Mouse (Mus musculus) lung, postnatal 36 days (tissue): ENCODE results near the gene Dusp18.

Source experiments
- DNase-seq: peaks from one replicate; pipeline ENCODE4 v3.0.0; 2022; ENCODE audit warnings: mixed read lengths

Gene Dusp18

DNA sequence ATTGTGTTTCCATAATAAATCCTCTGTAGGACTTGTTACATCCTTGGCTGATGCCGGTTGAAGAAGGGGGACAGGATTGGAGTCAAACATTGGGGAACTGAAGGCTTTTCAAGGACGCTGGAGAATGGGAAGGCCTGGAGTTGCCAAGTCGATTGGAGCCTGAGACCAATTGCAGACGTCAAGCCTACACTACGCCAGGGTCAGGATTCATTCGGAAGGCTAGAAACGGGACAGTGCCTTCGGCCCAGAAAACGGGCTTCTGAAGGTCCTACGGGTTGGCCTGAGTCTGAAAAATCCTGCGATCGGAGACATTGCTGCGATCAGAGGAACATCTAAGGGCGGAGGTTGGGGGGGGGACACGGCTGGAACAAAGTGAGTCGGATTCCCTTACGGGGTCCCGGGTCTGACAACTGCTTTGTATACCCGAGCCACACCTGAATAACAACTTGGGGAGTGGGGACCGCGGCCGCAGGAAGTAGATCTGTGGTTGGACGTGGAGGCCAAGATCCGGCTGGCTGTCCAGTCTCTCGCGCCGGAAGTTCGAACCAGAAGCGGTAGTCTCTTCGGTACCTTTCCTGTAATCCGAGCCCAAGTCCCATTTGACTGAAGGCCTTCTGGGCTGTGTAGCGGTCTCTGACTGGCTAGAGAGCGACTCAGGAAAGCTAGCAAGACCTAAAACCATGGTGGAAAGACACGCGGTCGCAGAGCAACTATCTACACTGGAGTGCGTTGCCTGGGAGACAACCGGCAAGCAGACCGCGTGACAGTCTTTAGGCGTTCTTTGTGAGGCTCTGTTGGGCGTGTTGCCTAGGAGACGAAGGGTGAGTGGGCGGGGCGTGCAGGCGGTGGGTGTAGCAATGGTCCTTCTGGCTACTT, at the start of gene Dusp18, which contains the start of gene 4921536K21Rik:
Dusp18 (plus strand) TSS at position 835 of the 876 bp plus-strand sequence.
4921536K21Rik (minus strand) TSS at position 693 of the 876 bp plus-strand sequence.
- peak; percentile 97 for DNase-seq

DNA sequence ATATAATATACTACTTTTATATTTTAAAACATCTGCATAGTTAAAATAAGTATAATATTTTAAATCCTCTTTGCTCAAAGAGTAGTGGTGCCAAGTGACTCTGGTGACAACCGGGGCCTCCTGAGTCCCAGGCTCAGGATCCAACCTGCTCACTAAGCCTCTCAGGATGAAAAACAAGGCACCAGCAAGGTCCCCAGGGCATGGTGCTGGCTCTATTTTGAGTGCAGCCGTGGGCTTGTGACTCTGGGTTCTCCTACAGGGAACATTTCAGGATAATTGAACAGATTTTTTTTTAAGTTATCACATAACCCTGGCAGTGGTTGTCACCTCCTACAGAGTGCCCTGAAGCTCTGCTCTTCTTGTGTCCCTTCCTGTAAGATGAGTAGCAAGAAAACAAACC, 48.7 kb upstream of the Dusp18 start:
- no peak for DNase-seq

DNA sequence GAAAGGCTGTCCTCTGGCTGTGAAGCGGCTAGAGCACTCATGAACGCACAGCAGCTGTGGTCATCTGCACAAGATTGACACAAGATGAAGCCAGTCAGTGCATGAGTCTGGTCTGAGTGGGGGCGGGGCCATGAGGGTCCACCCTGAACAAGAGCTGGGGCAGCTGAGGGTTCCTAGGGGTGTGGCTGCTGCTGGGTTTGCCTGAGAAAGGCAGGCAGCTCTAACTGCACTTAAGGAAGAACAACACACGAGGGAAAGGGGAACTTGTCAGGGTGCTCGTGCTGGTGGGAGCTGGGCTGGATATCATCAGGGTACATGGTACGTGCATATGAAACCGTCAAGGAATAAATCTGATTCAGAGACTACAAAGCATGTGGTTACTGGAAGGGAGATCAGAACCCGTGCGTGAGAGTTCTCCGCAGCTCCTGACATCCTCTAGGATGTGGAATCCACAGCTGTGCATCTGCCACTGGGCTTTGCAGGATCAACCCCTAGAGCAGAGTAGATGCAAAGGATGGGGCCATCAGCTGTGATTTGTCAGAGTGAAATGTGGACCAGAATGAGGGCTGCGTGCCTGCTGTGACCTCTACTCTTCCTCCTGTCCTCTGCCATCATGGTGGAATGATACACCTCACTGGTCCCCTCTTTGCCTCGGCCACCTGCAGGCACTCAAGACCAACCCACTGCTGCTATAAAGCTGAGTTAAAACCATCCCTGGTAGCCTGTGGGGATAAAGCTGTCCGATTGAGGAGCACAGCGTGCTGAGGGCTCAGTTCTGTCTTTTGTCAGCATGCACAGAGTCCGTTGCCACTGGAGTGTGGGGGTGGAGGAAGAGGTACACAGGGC, 45.3 kb upstream of the Dusp18 start:
- no peak for DNase-seq

DNA sequence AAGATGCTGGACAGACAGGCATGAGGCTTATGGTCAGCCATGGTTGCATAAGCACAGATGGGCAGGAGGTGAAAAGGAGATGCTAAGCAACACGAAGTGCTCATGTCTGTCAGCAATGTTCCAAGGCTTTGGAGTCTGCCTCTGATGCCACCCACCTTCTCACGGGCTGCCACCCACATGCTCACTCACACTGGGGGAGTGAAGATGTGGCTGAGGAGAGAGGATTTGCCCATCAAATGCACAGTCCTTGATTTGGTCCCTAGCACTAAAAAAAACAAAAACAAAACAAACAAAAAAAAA, 44.8 kb upstream of the Dusp18 start:
- DNase-seq: no peak

DNA sequence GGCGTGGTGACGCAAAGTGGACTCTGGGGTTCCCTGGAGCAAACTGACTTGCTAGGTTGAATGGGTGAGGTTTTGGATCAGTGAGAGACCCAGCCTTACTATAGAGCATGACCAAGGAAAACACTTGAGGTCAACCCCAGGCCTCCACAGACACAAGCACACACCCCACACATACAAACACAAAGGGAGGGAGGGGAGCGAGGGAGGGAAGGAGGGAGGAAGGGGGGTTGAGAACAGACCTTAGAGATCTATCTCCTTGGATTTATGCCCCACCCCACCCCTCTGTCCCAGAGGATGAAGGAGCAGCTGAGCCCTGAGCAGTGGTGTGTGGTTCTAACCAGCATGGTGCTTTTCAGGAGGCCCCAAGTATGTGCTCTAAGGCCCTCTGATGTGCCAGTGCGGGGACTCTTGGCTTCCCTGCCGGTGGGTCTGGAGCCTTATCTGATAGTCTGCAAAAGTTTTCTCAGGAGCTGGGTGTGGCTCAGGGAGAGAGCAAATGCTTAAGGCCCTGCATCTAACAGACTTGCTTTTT, 44.2 kb upstream of the Dusp18 start:
- no peak for DNase-seq

- DNase-seq: no peak
Observed at GRCm38 (mm10) chr11:3851872-3852271, 43.2 kb upstream of the Dusp18 start.

- DNase-seq: no peak
Observed at GRCm38 (mm10) chr11:3853031-3853430, 42.0 kb upstream of the Dusp18 start.

DNA sequence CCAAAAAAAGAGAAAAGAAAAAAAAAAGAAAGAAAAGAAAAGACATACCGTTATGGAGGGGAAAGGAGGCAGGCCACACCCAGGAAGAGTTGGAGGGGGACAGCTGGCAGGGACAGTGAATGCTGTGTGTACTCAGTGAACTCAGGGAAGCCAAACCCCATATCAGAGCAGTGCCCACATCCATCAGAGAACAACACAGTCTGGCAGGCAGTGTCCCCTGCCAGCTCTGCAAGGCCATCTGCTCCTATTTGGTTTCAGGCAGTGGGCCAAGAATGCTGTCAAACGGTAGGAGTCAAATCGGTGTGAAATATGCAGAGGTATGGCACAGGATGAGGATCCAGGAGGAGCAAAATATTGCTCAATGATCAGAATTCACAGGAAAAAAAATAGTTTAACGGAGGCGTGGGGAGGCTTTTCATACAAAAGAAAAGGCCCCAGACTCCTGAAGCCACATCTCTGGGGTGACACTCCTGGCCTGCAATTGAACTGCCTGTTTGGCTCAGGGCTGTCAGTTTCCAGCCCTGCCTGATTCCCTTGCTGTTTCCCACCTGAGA, 41.5 kb upstream of the Dusp18 start:
- DNase-seq: peak; percentile 16

GRCm38 (mm10) chr11:3854156-3854555, 40.9 kb upstream of the Dusp18 start:
- DNase-seq: no peak

DNA sequence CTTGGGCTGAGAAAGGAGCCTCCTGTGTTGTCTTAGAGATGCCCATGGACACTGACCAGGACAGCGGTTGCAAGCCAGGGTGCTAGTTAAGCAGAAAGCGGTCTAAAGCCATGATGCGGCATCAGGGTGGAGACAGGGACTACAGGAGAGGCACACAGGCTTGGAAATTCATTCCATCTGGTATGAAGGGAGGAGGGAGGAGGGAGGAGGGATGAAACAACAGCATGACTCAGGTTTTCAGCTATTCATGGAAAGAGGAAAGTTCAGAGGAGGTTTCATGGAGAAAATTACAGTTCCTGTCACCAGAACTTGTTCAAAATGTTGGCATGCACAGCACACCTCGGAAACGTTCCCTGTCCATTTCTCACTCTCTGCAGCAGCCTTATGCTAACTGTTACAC, 39.2 kb upstream of the Dusp18 start:
- DNase-seq: no peak

GRCm38 (mm10) chr11:3857902-3858301, 37.1 kb upstream of the Dusp18 start:
- no peak for DNase-seq

DNA sequence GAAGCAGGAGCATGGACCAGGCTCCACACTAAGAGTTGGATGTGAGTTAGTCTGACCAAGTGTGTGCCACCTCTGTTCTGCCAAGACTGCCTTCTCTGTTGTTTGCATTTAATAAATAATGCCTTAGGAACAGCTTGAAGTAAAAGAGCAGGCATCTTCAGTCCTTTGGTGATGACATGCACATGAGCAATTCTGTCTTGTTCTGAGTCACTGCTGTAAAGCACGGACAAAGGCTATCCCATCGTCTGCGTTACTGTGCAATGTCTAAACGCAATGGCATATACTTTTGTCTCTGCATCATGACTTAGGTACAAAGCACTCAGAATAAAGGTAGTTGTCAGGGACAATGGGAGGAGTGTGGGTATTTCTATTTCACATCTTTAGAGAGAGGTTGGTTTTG, 35.3 kb upstream of the Dusp18 start:
- DNase-seq: no peak

DNA sequence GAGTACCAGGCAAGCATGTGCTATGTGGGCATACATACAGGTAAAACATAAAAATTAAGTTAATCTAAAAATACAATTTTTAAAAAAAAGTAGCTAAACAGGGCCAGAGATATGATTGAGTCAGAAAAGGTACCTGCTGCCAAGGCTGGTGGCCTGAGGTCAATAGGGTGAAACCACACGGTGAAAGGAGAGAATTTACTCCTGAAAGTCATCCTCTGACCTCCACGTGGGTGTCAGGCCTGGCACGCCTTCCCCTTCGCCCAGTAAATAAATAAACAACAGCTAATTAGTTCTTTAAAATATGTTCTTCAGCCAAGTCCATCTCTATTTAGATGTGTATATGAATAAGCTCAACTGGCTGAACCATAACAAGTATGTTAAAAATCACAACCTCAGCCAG, 34.7 kb upstream of the Dusp18 start:
- DNase-seq: no peak

DNA sequence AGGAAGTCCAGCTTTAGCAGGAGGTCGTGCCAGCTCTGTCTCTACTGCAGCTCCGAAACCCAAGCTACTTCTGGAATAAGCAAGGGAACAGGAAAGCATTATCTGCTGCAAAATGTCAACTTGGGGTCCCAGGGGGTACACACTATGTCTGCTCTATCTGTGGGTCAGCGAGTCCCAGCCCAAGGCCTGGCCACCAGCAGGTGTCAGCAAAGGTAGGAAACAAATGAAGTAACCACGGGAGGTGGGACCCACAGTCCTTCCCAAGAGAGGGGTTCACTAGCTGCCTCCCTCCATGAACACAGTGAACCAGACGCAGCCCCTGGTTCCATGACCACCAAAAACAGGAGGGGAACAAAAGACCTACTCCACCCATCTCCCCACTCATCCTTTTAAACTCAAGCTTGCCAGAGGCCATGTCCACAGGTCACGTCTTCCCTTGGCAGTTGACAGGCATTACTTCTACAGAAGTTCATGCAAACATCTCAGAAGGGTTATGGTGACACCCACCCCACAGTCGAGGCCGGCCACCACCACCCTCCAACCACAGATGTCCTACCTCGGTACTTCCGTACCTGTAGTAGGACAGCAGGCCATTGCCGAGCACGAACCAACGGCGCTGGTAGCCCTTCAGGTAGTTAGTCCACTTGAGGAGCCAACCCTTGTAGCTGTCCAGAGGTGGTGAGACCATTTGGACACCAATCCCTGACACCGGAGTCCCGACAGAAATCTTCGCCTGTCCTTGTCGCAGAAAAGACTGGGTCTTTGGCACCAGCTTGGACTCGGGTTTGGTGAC, 32.2 kb upstream of the Dusp18 start:
- no peak for DNase-seq

GRCm38 (mm10) chr11:3863454-3864112, 31.5 kb upstream of the Dusp18 start, which contains the start of gene Osbp2:
Gene Osbp2, minus strand, starts transcription at chr11:3863903.
- DNase-seq: peak; percentile 65

DNA sequence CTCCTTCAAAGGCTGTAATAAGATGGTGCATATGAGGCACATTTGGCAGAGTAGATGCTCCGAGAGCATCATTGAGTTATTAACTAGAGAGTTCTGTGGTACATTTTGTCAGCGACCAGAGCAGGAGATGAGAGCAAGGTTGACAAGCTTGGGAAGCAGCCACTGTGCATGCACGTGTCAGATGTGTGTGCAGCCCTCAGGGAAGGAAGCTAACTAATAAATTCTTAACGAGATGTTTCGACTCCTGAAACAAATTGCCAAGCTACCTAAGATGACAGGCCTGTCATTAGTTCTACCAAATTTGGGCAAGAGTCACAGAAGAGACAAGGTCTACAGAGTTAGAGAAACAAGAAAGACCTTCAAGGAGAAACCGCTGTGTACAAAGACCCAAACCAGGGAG, 30.7 kb upstream of the Dusp18 start:
- no peak for DNase-seq

- DNase-seq: no peak
Observed at GRCm38 (mm10) chr11:3876419-3876818, 18.6 kb upstream of the Dusp18 start.

- no peak for DNase-seq
Observed at GRCm38 (mm10) chr11:3878660-3879059, 16.4 kb upstream of the Dusp18 start.

DNA sequence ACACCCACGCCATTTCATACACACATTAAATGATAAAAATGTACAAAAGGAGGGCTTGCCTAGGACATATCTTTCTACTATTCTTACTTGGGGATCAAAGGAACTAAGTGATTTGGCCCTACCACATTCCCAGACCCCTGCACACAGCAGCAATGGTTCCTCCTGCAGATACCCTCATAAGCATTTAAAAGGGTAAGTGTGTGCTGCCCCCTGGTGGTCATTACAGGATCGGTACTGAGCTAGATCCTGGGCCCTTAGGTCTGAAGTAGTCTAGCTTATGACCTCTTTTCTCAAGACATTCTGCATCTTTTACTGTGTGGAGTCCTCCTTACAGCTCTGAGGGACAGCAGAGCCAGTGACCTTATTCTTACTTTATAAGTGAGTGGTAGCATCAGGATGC, 15.2 kb upstream of the Dusp18 start:
- DNase-seq: peak; percentile 90

DNA sequence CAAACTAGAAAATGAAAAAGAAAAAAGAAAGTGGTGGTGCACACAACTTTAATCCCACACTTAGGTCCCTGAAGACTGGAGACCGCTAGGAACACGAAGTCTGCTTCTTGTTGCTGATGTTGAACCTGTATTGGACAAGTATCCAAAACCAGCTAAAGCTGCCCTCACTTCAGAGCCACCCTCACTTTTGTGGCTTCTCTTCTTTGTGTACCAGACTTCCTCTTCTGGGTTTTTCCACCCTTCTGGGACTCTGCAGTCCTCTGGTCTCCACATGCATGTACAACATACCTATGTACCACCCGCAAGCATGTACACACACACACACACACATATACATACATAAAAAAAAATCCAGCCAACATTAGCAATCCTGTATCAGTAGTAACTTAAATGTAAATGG, 11.3 kb upstream of the Dusp18 start:
- DNase-seq: no peak

DNA sequence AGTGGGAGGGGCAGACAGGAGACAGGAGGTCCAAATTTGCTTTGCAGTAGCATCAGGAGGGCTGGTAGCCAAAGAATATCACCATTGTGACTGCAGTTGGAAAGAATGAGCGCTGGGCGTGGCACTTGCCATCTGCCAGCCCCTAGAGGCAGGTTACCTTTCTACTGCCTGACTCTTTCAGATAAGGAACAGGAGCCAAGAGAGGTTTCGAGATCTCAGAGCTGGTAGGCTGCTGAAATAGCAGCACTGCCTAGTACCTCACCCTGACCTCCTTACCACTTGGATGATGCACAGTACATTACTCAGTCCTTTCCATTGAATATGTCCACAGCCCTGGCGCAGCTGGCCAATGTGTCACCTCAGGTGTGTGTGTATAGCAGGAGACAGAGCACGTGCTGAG, 7.7 kb upstream of the Dusp18 start:
- no peak for DNase-seq

- no peak for DNase-seq
Observed at GRCm38 (mm10) chr11:3893970-3894369, 1.1 kb upstream of the Dusp18 start.
